15 mouse cellular contexts compared by ENCODE assay signal in the genomic region with DNA sequence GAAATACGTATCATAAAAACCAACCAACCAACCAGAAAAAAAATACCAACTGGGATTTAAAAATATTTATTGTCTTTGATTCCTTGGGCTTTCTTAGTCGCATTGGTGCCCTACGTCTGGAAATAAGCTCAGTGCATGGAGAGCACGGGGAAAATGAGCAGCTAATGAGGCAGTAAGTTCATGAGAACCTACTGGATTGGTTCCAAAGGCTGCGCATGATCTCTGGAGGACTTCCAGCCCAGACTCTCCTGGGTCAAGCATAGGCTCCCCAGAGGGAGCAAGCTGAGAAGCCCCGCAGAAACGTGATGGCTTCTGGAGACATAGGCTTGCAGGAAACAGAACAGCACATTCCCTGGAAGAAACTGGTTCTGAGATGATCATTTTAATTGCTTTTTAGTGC.
A peak's percentile ranks its signal among the peaks of the same experiment; 100 is the strongest.
DNase-seq lines count a peak whose midpoint lies in the region; ATAC-seq and TF ChIP-seq lines count a peak whose summit lies in the region.
"Had no signal": no experiment of that assay in that cellular context is flagged by ENCODE, and none has a peak within 500 bp of the region (broad histone marks: within the 10 kb centered on the region; RNA-seq: fewer than 3 reads in every experiment).

No protein-coding gene starts in this region.

- ATAC-seq in intestine, embryonic 15.5 days = no peak

- TF ChIP-seq CTCF in left cerebral cortex, adult 2 months (IDR thresholded peaks at IDR 0.05) = no peak

- H3K9ac ChIP-seq in intestine, embryonic 15.5 days = no peak overlapping the region
- H3K9ac ChIP-seq: hindbrain, embryonic 15.5 days; limb, embryonic 15.5 days had no signal

- H3K27ac ChIP-seq in left cerebral cortex, adult 2 months = peak overlapping the region; percentile 51
- no peak overlapping the region for H3K27ac ChIP-seq in intestine, embryonic 15.5 days
- no peak overlapping the region for H3K27ac ChIP-seq in limb, embryonic 10.5 days
- H3K27ac ChIP-seq: hindbrain, embryonic 15.5 days; limb, embryonic 15.5 days; macrophage had no signal

- peaks cover 6% of the 10 kb centered on the region; the same call in 1 of the 2 replicates for H3K4me1 ChIP-seq in intestine, embryonic 15.5 days (replicated peaks)
- no peaks in the 10 kb centered on the region for H3K4me1 ChIP-seq in limb, embryonic 10.5 days

- intact Hi-C loops in left cerebral cortex, adult 2 months (cut with DNase I) = no loop called here
- intact Hi-C loops in left cerebral cortex, postnatal 14 days (cut with DNase I) = no loop called here

- H3K27me3 ChIP-seq in intestine, embryonic 15.5 days (replicated peaks) = no peaks in the 10 kb centered on the region
- H3K27me3 ChIP-seq in limb, embryonic 10.5 days (ENCODE audit: low read depth, poor library complexity, severe bottlenecking) = no peaks in the 10 kb centered on the region
- H3K27me3 ChIP-seq: hindbrain, embryonic 15.5 days; limb, embryonic 15.5 days had no signal

- WGBS in intestine, embryonic 15.5 days = 70% methylated on average over 7 of the region's 7 CpGs
- 88% methylated on average over 7 of the region's 7 CpGs for WGBS in limb, embryonic 10.5 days

- H3K9me3 ChIP-seq in intestine, embryonic 15.5 days = no peaks in the 10 kb centered on the region
- no peaks in the 10 kb centered on the region for H3K9me3 ChIP-seq in limb, embryonic 10.5 days (replicated peaks)
- H3K9me3 ChIP-seq: hindbrain, embryonic 15.5 days; limb, embryonic 15.5 days had no signal

- no peaks in the 10 kb centered on the region for H3K36me3 ChIP-seq in intestine, embryonic 15.5 days
- H3K36me3 ChIP-seq in limb, embryonic 10.5 days = no peaks in the 10 kb centered on the region
- H3K36me3 ChIP-seq: hindbrain, embryonic 15.5 days; limb, embryonic 15.5 days had no signal

- peak; percentile 33 to 37 for DNase-seq in cerebellum, postnatal 14 days
- DNase-seq in cerebellum, postnatal 4 days (ENCODE audit: low spot score in 2 of 2) = no peak
- DNase-seq in left cerebral cortex, adult 2 months (ENCODE audit: extremely low spot score in 1 of 2, low spot score in 2 of 2) = no peak
- no peak for DNase-seq in left cerebral cortex, postnatal 14 days (ENCODE audit: low spot score in 2 of 2)
- peak; percentile 65 for DNase-seq in adipocyte (ENCODE audit: low spot score)
- peak; percentile 90 for DNase-seq in kidney, adult 9 months
- DNase-seq in limb, embryonic 10.5 days (ENCODE audit: low spot score) = no peak
- DNase-seq: B cell, adult 2 months; cerebellum, adult 9-11 months; layer of hippocampus, adult 9-11 months; thymus, adult 18-20 months had no signal

- no peak overlapping the region for H3K4me3 ChIP-seq in left cerebral cortex, adult 2 months
- no peak overlapping the region for H3K4me3 ChIP-seq in intestine, embryonic 15.5 days (replicated peaks)
- H3K4me3 ChIP-seq in limb, embryonic 10.5 days = no peak overlapping the region
- H3K4me3 ChIP-seq: hindbrain, embryonic 15.5 days; limb, embryonic 15.5 days had no signal

- H3K4me2 ChIP-seq in intestine, embryonic 15.5 days (replicated peaks) = no peak overlapping the region
- H3K4me2 ChIP-seq: hindbrain, embryonic 15.5 days; limb, embryonic 15.5 days had no signal

Comparison
In these comparisons a context has a peak if more than half of its experiments do, and no peak if none do; other contexts are left out.
1. DNase-seq: peak in cerebellum, postnatal 14 days (2 of 2), adipocyte (single experiment) and kidney, adult 9 months (single experiment); none in cerebellum, postnatal 4 days (0 of 2), left cerebral cortex, adult 2 months (0 of 2), left cerebral cortex, postnatal 14 days (0 of 2) and limb, embryonic 10.5 days (single experiment).